Mouse (Mus musculus) testis, adult 2 months (tissue): ENCODE results near the gene Fjx1.

Experiments used
- CTCF ChIP-seq: fragments of 200-500 bp; IDR thresholded peaks from 2 replicates; pipeline ENCODE4 v1.5.1; 2012; ENCODE audit warnings: low read depth, mild to moderate bottlenecking, inconsistent platforms, low read length, moderate library complexity; ENCODE audit not compliant: control insufficient read depth, insufficient read depth, insufficient replicate concordance
- POLR2A ChIP-seq: fragments of 200-500 bp; IDR thresholded peaks from 2 replicates; pipeline ENCODE4 v1.6.1; 2012; ENCODE audit warnings: low read depth, mild to moderate bottlenecking, inconsistent platforms, low read length, moderate library complexity; ENCODE audit not compliant: control insufficient read depth

DNA sequence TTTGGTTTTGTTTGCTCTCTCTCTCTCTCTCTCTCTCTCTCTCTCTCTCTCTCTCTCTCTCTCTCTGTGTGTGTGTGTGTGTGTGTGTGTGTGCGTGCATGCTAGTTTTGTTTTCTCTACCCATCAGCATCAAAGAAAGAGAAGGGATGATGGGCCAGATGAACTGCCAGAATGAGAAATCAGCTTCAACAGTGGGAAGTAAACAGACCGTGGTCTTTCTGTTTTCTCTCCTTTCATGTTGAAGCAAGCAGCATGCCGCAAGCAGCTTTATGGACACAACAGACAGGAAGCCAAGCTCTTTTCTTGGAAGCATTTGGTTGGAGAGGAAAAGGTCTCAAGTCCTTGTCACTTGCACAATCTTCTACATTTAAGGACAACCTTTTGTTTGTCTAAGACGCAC, 21.2 kb downstream of the Fjx1 start:
- no peak for TF ChIP-seq CTCF
- TF ChIP-seq POLR2A, result no peak
